Mouse (Mus musculus): ENCODE data around the gene Fbxw7.

Fbxw7 gene

DNA sequence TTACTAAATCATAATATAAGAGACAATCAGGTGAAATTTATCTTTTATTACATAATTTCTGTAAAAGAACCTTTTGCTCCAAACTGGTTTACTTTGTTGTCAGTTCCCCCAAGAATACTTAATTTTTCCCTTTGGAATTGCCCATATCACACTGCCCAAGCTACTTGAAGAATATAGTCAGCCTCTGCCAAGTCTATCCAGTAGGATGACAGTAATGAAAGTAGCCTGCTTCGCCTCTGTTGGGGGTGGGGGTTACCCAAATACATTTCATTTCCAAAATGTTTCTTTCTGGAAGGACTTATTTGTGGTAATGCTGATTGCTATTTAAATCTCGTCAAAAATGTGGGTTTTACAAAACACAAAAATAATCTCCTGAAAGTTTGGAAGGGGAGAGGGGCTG lies 136.6 kb downstream of the Fbxw7 start:
- DNase-seq (ENCODE audit: low spot score), result no peak

DNA sequence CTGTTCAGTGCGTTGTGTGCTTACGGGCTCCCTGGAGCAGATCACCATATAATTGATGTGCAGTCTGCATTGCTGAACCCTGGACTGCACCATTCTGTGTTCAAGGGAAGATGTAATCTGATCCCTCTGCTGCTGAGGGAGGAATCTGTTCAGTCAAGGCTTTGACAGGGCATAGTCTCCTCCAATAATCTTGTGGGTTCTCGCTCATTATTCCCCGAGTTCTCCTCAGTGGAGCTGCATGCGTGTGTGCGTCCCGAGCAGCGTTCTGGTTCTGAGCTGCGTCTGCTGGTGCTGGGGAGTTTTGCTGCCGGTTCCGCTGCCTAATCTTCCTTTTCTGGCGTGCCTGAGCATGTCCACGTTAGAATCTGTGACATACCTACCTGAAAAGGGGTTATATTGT lies 137.1 kb downstream of the Fbxw7 start:
- DNase-seq (ENCODE audit: low spot score), result peak; percentile 43

DNA sequence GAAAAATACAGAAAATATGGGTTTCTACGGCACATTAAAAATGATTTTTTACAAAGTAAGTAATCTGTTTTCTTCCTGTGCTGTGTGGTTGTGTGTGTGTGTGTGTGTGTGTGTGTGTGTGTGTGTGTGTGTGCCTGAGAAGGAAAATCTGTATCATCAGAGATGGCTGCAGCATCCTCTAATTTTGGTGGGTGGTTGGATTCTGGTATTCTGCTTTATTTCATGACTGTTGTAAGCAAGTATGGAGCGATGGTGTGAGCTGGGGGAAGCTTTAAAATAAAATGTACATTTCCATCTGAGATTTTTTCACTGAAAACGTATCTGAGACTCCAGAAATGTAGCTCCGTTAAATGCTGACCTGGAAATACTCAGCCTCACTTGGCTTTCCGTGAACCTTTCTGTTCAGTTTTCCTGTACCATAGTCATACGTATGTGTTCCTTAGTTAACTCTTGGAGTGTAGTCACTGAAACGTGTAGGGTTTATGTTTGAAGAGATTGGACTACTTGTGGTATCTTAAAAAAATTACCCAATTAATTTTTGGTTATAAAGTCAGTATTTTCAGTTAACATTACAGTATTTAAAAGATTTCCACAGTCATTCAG lies 137.6 kb downstream of the Fbxw7 start:
- DNase-seq (ENCODE audit: low spot score), result no peak

DNA sequence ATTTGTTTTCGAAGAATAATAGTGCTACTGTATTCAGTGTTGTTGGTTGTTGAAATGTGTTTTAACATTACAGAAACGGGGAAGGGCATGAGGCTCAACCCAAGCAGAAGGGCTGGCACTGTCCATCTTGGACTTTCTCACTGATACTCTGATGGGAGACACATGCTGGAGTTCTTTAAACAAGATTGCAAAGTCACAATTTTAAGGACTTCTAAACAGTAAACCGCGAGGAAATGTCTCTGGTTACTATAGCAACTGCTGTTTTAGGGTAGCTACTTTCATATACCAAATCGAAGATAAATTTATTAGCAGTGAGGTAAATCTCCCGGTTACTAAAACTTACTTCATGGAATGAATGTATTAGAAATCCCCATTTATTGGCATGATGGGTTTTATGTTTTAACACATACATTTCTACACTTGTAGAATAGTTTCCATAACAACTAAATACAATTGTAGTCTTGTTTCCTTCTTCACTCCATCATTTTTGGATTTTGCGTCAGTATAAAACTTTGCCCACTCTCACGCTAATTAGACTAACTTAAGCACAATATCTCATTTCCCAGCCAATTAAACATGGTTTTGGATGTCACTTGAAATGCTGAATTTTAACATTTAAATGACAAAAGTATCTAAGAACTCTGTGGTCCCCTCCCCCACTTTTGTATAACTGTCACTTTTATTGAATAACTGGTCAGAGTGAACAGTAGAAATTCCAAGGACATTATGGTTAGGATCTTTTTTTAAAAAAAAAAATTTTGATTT lies 140.1 kb downstream of the Fbxw7 start:
- DNase-seq (ENCODE audit: low spot score), result no peak

DNA sequence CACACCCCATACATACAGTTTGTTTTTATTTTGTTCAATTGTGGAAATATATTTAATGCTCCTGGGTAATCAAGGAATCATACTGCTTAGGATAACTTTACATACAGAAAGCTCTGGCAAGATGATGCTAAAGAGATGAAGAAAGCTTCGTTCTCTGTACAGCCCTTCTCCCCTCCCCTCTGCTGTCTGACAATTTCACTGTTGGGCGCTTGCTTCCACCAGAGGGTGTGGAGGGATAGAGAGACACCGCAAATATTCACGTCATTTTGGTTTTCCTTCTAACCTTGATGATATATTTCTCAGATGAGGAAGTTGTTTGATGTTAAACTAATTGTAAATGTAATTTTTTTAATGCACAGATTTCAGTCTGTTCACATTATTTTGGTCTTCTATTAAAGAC lies 140.8 kb downstream of the Fbxw7 start:
- no peak for DNase-seq (ENCODE audit: low spot score)

DNA sequence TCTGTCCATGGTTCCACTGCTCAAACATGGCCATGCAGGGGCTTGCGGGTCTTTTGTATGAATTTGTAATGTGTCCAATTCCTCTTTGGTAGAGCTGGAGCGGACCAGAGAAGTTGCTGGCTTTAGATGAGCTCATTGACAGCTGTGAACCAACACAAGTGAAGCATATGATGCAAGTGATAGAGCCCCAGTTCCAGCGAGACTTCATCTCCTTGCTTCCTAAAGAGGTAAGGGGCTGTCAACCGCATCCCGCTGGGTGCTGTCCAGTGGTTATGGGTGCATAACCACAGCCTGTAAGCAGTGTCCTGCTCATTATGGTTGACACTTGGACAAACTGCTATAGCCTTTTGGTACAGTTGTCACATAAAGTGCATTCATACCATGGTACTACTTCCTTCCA lies 150.1 kb downstream of the Fbxw7 start:
- no peak for DNase-seq (ENCODE audit: low spot score)

DNA sequence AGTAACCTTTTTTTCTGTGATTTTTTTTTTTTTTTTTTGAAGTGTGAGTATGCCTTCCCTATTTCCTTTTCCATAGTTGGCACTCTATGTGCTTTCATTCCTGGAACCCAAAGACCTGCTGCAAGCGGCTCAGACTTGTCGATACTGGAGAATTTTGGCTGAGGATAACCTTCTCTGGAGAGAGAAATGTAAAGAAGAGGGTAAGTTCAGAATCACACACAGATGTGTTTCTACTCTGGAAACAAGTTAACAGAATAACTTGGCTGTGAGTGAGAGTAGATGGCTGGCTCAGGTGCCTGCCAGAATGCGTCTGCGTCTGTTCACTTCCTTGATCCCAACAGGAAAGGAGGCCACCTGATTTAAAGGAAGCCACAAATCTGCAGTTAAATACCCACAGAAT lies 152.3 kb downstream of the Fbxw7 start:
- no peak for DNase-seq (ENCODE audit: low spot score)

DNA sequence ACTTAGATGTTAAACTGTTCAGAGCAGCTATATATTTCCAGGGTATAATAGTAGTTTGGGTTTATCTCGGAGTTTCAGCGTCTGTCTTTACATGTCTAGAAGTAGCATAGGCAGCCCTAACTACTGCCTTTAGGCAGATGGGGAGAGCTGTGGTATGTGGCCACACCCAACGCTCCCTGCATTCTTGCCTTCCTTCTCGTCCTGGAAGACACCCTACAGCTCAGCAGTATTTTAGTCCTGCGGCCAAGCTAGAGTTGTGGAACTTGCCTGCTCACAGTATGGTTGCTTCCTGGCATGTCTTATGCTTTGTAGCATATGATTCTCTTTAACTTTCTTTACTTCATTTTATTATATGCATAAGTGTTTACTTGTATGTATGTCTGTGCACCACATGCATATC lies 156.5 kb downstream of the Fbxw7 start:
- DNase-seq (ENCODE audit: low spot score), result no peak

DNA sequence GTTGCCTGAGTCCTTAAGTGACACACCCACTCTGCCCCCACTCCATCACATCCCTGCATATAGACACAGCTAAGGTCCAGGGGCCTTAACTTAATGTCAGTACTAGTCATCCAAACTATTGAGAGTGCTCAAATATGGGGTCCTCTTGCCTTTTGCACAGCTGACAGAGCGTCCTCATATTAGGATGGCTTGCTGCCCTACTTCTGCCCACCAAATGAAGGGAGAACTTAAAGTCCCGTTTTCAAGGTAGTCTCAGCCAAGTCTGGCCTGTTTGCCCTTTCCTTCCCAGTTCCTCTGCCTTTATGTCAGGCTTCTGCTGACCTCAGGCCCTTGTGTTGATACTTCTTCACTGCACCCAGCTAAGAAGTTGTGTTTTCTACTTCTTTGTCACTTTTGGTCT lies 157.8 kb downstream of the Fbxw7 start:
- no peak for DNase-seq (ENCODE audit: low spot score)

DNA sequence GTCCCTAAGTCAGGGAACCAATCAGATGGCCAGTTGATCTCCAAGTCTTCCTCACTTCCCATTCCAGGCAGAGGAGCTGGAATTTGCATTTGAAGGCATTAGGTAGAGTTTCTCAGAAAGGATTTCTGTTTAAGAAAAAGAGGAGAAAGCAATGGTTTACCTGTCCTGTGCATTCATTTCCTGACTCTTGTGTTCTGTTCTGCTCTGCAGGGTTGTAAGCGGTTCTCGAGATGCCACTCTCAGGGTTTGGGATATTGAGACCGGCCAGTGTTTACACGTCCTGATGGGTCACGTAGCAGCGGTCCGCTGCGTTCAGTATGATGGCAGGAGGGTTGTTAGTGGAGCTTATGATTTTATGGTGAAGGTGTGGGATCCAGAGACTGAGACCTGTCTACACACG lies 159.1 kb downstream of the Fbxw7 start:
- no peak for DNase-seq (ENCODE audit: low spot score)

DNA sequence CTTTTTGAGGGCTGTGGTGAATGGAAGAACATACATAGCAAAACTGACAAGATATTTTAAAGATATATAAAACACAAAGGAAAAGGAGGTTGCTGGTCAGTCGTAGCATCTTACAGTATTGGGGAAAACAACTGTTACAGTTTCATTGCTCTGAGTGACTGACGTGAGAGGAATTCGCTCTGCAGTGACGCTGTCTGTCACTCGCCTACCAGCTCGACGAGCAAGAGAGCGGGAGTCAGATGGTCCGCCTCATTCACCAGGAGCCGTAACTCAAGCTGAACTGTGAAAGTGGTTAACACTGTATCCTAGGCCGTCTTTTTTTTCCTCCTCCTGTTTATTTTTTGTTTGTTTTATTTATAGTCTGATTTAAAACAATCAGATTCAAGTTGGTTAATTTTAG lies 163.6 kb downstream of the Fbxw7 start:
- DNase-seq (ENCODE audit: low spot score), result no peak

DNA sequence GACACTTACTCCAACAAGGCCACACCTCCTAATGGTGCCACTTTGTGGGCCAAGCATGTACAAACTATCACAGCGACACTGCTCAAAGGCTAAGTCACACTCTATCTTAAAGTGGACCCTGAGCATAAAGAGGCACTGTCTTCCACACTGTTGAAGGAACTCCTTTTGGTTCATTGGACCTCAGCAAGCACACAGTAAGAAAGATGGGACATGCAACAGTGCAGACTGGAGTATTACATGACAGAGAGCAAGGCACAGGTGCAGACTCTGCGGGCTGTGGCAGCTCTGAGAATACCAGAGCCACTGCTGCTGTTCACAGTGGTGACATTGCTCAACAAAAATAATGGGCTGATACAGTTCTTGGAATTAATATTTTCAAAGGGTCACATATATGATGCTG lies 165.1 kb downstream of the Fbxw7 start:
- DNase-seq (ENCODE audit: low spot score), result no peak

DNA sequence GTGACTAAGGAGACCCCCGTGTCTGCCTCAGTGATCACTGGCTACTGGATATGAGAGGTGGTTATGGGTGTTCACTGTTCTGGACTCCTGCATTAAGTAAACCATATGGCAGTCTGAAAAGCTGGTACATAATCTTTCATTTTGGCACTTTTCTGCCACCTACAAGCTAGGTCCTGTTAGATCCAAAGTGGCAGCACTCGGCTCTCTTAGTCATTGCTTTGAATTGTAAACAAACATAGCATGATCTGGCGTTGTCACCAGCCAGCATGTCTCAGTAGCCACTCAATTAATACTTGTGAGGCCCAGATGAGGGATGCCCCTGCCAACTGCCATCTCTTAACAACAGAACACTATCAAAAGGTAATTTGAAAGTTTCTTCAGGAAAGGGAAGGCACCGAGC lies 167.6 kb downstream of the Fbxw7 start:
- peak; percentile 3 for DNase-seq (ENCODE audit: low spot score)

DNA sequence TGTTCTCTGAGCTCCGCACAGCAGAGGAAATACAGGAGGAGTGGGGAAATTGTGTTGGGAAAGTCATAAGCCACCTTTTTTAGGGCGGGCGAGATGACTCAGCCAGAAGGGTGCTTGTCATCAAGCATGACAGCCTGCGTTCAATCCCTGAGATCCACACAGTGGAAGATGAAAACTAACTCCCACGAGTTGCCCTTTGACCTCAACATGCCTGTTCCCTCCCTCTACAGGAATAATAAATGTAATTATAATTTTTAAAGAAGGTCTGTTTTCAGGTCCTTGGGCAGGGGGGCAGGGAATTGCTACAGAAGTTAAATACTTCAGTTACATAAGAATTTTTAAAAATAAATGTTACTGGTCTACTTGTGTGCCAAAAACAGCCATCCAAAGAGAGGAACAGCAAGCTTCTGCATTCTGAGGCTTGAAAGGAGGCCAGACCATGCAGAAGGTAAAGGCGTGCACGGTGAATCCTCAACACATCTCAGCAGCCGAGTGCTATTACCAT lies 170.1 kb downstream of the Fbxw7 start:
- no peak for DNase-seq (ENCODE audit: low spot score)

DNA sequence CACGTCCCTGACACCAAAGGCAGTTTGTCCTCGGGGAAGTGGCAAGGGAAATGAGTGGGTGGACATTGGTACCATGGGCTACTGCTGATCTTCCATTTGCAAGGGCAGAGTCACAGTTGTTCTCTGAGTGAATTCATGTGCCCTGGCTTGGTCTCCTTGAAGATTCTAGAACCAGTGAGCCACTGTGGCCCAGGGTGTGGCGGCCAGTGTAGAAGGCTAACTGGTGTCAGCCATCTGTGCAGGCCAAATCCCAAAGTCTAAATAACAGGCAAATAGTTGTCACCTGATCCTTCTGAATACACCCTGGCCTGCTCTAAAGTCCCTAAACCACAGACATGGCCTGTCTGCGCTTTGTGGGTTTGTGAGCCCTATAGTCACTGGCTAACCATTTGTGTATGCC lies 173.8 kb downstream of the Fbxw7 start:
- DNase-seq (ENCODE audit: low spot score), result no peak

DNA sequence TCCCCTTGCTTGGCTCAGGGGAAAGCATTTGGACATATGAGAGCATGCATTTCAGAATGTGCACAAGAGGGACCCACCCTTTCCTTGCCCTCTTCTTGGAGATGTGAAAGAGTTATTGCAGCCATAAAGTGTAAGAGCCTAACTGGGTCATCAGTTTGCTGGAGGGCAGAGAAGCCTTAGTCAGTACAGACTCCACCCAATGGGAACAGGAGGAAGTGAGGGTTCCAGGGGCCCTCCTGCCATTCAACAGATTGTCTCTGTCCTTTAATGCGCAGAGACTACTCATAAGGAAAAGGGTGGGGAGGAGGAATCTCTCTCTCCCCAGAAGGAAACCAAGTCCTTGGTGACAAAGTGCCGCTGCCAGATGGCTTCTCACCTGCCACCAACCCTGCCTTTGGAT lies 190.2 kb downstream of the Fbxw7 start:
- no peak for DNase-seq (ENCODE audit: low spot score)

DNA sequence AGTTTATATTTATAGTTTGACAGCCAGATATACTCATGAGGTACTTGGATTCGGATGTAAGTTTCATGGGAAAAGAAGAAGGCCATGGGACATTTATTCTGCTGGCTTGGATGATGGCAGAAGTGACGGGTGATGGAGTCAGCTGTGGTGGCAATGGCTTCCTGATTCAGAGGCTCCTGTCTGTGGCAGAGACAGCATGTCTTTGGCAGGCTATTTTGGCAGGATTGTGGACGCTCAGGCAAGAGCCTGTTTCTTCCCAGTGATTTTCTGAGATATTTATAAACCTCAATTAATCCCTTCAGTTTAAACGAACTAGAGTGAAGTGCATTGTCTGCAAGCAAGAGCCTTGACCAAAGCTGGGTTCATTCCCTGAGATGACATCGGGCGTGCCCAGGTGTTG lies 197.8 kb downstream of the Fbxw7 start:
- DNase-seq (ENCODE audit: low spot score), result no peak

DNA sequence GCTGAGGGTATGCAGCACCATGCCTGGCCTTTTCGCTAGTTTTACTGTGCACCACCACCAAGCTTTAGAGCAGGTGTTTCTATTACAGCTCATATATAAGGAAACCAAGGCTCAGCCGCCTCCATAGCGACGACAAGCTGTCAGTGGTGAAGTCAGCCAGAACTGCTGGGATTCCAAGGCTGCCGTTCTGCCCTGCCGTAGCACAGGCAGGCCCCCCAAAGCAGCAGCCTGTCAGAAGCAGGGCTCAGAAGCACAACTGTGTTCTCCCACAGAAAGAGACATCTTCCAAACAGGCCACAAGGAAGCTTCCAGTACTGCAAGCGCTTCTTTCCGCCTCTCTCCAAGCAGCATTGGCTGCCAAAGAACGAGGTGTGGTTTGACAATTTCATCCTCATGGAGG lies 200.6 kb downstream of the Fbxw7 start:
- no peak for DNase-seq (ENCODE audit: low spot score)

DNA sequence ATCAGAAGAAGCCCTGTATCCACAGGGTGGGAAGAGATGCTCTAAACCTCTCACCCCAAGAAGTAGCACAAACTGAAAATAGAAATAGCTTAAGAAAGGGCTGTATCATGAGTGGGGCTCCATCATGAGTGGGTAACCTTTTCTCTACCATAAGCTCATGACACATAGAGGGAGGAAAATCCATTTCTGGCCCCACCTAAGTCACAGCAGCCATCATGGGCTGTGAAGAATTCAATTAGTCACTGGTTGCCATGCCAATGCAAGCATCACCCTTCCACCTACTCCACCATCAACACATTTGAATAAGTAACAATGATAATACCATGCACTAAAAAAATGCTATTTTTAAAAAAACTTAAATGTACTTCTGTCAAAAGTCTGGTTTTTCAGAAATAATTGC lies 205.1 kb downstream of the Fbxw7 start:
- no peak for DNase-seq (ENCODE audit: low spot score)

DNA sequence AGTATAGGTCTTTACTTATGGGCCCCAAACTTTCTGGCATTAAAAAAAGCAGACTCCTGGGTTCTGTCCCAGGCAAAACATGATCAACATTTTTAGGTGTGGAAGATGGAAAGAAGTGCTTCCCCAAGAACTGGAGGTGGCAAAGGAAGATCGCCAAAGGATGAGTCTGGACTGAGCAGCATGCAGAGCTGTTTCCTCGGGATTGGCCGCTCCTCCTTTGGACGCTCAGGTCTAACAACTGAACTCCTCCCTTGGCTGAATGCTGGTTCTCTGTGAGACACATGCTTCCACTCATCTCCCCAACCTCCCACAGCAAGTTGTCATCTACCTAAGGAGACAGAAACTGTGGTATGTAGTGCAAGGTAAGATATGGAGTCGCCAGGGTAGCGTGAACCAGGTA lies 206.7 kb downstream of the Fbxw7 start:
- DNase-seq (ENCODE audit: low spot score), result no peak

DNA sequence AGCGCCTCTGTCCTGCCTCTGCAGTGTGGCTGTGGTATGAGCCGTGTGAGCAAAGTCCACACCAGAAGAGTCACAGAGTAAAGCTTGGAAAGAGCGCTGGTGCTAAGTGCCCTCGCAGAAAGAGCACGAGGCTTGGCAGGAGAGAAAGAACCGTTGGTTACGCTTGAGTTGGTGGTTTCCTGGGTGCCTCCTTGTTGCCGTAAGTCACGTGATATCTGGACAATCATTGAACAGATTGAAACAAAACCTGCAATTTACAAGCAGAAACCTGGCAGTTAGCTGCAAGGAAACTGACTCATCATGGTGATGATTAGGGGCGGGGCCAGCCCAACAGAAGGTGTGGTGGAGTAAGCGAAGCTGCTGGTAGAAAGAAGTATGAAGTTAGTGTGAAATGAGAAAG lies 207.7 kb downstream of the Fbxw7 start:
- no peak for DNase-seq (ENCODE audit: low spot score)

DNA sequence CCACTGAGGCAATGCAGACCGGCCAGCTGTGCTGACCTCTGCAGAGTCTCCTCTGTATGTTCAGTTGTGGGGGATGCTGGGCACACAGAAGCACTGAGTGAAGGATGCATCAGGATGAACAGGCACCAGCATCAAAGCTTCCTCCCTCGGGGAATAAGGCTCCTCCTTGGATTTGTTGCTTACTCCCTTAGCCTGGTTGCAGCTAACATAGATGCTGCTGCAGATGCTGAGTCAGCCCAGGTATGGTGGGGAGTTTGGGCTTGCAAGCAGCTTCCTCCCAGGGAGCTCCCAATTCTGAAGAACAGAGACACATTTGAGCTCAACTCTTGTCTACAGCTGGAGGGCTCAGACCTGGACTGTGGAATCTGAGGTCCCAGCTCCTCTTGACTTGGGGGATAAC lies 209.2 kb downstream of the Fbxw7 start:
- DNase-seq (ENCODE audit: low spot score), result no peak

DNA sequence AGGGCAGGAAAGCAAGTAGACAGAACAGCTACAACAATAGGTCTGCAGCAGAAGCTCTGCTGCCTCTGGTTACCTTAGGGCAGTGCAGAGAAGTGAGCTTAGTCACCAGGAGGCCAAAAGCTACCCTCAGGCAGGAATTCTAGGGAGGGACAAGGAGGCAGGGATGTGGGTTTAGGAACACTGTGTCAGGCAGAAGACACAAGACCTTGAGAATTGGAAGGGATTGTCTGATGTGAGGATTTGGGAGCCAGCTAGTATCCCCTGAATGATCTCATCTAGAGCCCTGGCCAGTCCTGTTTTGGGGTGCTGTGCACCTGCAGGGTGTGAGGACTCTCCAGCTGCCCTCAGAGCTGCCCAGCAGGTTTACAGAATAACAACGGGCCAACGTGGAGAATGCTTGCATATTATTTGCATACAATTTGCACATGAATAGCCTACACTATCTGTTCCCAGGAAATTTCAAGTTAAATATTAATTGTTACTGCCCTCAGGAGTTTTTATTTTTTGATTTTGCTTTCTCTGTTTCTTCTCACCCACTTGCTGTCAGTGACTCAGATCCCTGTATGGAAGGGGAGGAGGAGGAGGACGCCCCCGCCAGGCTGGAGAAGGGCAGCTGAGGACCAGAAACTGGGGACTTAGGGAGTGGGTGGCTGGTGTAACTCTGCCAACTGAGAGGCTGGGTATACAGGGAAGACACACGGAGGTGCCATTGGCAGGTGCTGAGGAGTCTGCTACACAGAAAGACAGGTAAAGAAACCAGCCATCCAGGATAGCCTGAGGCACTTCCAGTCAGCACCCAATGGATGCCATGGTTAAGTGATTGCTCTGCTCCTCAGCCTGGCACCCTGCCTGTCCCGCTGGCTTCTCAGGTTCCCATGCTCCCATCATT lies 210.0 kb downstream of the Fbxw7 start:
- DNase-seq (ENCODE audit: low spot score), result no peak
